Mouse (Mus musculus) spleen, adult 12 weeks (tissue): ENCODE measurements at regions not wholly inside any gene's neighbourhood (a gene's known extent, or its start where the extent isn't known, plus 50 kb on each side); places are given as distances from the start of the nearest gene placed in this dataset.

Experiments used
- DNase-seq: peaks from one replicate; pipeline ENCODE4 v3.0.0; 2022; ENCODE audit warnings: low spot score

DNA sequence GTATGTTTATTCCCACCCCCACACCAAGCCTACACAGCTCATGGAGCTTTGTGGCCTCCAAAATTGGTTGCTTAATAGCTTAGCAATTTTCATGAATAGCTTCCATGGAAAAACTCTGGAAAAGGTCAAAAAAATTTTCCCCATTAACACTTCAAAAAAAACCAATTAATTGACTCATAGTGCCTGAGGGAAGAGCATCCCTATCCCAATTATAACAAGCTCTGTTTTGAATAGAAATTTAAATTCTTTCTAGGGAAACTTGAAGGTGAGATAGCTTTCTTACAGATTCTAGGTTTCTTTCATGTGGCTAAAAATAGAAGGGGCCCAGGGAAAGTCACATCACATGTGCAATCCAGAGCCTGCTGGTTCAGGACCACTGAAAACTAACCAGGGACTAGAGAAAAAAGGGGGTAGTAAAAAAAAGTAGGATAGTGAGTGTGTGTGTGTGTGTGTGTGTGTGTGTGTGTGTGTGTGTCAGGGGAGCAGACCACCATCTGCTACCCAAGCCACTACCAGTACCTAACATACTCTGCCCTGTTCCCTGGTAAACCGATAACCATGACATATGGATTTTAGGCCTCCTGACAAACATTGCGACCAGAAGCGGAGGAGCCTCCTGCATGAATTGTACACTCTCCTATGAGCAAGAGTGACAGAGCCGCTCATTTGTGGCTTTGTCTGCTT, 162.2 kb downstream of the Cmpk2 start:
- DNase-seq = no peak

GRCm38 (mm10) chr12:26621135-26621932, 152.3 kb downstream of the Cmpk2 start:
- no peak for DNase-seq

- no peak for DNase-seq
Measured at GRCm38 (mm10) chr12:26620501-26621134, 151.6 kb downstream of the Cmpk2 start.

- no peak for DNase-seq
Measured at GRCm38 (mm10) chr12:26617969-26618368, 149.0 kb downstream of the Cmpk2 start.

DNA sequence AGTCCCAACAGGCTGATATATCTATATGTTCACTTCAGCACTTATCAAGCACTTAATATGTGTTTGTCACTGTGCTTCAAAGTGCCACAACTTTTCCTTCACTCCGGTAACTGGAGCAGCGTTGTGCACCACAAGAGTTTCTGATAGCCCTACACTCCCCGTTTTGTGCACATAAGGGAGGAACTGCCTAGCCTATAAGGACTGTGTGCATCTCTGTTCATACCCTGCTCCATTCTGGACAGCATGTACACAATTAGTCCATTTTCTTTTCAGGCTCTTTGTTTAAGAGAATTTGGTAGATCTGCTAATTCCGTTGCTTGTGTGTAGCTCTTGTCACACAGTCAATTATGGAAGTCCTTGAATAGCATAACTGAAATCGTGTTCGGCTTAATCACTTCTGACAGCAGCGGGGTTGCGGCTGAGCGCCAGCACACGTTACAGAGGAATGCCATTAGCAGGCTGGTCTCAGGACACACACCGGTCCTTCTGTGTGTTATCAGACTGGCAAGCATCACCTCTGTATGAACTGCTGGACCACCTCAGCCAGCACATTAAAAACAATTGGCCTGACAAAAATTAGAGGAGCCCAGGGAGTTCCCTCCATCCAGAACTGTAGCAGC, 144.2 kb downstream of the Cmpk2 start:
- no peak for DNase-seq

GRCm38 (mm10) chr12:26610079-26610478, 141.1 kb downstream of the Cmpk2 start:
- no peak for DNase-seq

- DNase-seq = no peak
Measured at GRCm38 (mm10) chr12:26598501-26598900, 129.5 kb downstream of the Cmpk2 start.

GRCm38 (mm10) chr12:26592125-26592524, 123.1 kb downstream of the Cmpk2 start:
- DNase-seq = no peak

DNA sequence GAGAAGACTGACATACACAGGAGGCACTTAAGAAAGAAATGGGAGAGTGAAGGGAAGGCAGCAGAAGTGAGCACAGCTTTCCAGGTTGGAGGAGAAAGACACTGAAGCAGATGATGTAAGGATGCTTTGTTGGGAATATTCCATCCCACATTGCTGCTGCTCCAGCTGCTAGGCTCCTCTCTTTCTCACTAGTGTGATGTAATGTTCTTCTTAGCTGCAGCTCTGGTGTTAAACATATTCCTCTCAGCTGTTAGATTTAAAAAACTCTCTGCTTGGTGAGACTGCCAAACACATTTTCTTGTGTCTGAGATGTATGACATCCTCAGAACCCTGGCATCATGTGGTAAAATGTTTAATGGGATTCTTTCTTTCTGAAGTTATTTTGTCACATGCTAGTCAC, 120.1 kb downstream of the Cmpk2 start:
- DNase-seq = no peak

DNA sequence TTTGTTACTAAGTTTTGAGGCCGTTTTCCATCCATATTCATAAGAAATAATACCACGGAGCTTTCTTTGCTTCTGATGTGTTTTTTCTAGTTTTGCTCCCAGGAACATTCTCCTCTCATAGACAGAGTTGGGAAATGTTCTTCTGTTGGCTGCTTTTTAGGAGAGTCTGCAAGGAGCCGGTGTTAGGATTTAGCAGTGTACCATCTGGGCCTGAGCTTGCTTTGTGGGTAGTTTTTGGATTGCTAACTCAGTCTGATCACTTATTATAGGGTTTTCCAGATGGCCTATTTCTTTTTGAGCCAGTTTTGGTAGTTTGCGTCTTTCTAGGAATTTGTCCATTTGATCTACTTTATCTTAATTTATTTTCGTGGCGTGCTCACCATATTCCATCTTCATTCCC, 108.4 kb downstream of the Cmpk2 start:
- DNase-seq = no peak

DNA sequence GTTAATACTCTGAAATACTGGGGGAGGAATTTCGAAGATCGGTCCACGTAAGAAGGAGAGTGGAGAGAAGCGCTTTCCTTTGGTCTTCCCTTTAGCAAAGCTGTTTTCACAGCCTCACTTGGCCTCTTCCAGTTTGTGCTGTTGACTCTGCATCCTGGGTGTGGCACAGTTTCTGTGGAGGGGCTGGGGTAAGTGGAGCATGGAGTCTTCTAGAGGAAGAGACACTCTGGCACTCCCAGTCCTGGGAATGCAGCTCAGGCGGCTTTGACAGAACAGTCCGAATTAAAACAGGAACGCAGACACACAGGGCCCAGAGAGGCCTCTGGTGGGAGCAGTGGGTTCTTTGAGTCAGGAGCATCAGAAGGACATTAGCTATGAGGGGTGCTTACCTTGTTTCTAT, 102.6 kb downstream of the Cmpk2 start:
- DNase-seq = no peak

GRCm38 (mm10) chr12:26567435-26567834, 98.4 kb downstream of the Cmpk2 start:
- DNase-seq = no peak

- DNase-seq = no peak
Measured at GRCm38 (mm10) chr12:26562858-26563257, 93.9 kb downstream of the Cmpk2 start.

DNA sequence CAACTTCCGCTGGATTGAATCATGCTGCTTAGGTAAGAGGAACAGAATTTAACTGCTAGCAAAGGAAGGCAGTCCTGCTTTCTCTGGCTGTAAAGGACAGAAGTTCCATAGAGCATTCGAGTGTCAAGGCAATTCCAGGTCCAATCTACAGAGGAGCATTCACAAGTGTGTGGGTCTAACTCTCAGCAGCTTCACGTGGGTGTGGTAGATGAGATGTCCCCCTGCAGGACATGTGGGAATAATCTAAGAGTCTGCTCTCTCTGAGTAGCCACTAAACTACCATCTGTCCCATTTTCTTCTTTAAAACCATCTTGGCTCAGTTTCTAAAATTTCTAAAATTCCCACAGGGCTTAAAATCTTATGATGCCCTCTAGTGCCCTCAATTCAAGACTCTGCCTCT, 90.6 kb downstream of the Cmpk2 start:
- DNase-seq = no peak

GRCm38 (mm10) chr12:26557411-26557810, 88.4 kb downstream of the Cmpk2 start:
- DNase-seq = no peak

DNA sequence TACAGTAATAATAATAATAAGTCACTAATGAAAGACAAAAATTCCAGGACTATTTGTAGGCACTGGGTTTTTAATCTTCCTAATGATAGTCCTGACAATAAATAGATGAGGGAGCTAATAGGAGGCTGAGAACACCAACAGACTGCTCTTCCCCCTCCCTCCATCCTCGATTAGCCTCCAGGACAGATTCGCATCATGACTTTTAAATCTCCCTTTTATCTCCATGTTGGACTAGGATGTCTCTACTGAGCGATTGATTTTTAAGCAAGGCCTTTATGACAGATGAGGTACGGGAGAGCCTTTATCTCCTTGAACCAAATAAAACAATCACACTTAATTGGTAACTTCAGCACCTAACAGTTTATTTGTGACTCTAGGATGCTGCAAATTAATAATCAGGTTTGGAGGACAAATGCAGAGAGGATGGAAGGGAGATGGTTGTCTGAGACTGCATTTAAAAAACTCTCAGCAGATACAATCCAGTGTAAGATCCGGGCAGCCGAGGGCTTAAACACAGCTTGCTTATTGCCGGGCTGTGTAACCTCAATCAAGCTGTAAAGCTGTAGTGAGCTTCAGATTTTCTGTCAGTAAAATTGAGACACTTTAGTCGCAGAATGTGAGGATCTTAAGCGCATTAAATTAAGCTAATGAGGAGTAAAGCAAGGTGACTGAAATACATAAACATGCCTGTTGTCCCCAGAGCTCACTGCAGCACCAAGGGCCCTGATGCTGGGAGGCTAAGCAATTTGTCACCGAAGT, 82.3 kb downstream of the Cmpk2 start:
- DNase-seq = no peak

- DNase-seq = no peak
Measured at GRCm38 (mm10) chr12:26547466-26547865, 78.5 kb downstream of the Cmpk2 start.

- DNase-seq = no peak
Measured at GRCm38 (mm10) chr12:26546361-26546760, 77.4 kb downstream of the Cmpk2 start.

DNA sequence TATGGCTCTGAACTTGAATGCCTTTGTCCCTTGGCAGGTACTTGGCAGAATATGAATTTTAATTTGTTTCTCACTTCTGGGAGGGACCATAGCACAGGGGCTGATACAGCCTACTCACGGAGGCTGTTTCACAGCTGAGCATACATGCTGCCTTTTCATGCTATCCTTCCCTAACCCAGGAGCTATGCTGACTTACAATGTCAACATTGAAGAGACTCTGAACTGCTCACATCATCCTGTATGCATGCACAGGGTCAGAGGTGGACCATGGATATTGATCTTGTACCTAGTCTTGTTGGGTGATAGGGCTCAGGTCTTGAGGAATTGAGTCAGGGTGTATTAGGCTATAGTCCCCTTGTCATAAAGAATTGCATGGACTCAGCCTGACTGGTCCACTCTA, 74.5 kb downstream of the Cmpk2 start:
- no peak for DNase-seq

DNA sequence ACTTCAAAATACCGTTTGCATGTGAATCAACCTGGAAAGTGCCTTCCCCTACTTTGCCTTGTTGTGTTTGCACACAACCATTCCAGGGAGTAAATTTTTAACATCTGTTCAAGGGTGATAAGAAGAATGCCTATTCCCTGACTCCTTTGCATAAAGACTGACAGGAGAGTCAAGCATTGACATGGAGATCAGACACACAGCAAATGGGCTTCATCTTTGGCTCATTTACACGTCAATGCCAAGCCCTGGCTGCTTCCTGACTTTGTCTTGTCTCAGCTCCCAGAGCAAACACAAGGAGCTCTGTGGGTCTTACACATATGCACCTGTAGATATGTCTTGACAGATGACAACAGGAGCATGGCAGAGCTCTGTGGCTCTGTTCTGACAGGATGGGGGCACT, 73.4 kb downstream of the Cmpk2 start:
- no peak for DNase-seq

DNA sequence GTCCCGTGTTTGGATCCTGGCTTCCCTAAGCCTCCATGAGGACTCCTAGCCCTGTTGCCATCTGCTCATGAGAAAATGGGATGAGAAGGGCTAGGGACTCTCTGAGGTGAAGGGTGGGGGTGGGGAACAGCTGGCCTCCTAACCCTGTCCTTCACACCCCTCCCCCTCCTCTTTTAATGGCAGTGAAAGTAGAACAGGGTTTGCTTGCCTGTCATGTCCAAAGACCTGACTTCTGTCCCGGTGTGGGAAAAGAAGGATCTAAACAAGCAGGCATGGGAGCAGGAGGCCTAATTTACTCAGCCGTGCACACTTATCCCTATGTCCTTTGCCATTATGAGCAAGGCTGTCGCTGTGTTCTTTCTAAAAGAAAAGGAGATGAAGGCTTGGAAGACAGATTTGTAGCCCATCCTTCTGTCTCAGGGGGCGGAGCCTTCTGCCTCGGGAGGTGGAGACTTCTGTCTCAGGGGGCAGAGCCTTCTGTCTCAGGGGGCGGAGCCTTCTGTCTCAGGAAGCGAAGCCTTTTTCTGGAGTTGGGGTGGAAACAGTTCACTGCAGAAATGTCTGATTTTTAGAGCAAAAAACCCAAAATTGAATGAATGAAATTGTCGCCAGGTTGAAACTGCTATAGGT, 66.4 kb downstream of the Cmpk2 start:
- DNase-seq = no peak
